Mouse (Mus musculus) limb, embryonic 12.5 days (tissue): Measurements from ENCODE around the gene She. TPM values are rescaled to one million over a fixed set of nuclear protein-coding genes. Genes with fewer than 3 reads are reported as not detected.

Experiments used
- ATAC-seq: fragments of 200-750 bp; cut with Nextera tagmentation; 2 replicates; pipeline ENCODE4 v1.8.0; 2017; ENCODE audit warnings: low read depth, moderate TSS enrichment; ENCODE audit not compliant: insufficient number of reproducible peaks, insufficient read depth, low FRiP score, low TSS enrichment
- H3K27ac ChIP-seq: fragments of 300-500 bp; sonication (generic); 2 replicates; pipeline ENCODE4 v1.5.1; 2016; ENCODE audit warnings: mild to moderate bottlenecking, moderate library complexity
- H3K27me3 ChIP-seq: fragments of 300-500 bp; sonication (generic); 2 replicates; pipeline ENCODE4 v1.6.1; 2016; ENCODE audit warnings: mild to moderate bottlenecking, moderate library complexity
- H3K36me3 ChIP-seq: fragments of 300-500 bp; sonication (generic); 2 replicates; pipeline ENCODE4 v1.6.1; 2016; ENCODE audit warnings: mild to moderate bottlenecking, moderate library complexity
- H3K4me1 ChIP-seq: fragments of 300-500 bp; sonication (generic); replicated peaks from 2 replicates; pipeline ENCODE4 v1.6.1; 2016
- H3K4me2 ChIP-seq: fragments of 300-500 bp; sonication (generic); 2 replicates; pipeline ENCODE4 v1.6.1; 2016; ENCODE audit warnings: mild to moderate bottlenecking, moderate library complexity
- H3K4me3 ChIP-seq: fragments of 300-500 bp; sonication (generic); replicated peaks from 2 replicates; pipeline ENCODE4 v1.5.1; 2016; ENCODE audit warnings: mild to moderate bottlenecking
- H3K9ac ChIP-seq: fragments of 300-500 bp; sonication (generic); replicated peaks from 2 replicates; pipeline ENCODE4 v1.6.1; 2016; ENCODE audit warnings: mild to moderate bottlenecking, moderate library complexity
- H3K9me3 ChIP-seq: fragments of 300-500 bp; sonication (generic); 2 replicates; pipeline ENCODE4 v1.6.1; 2016; ENCODE audit warnings: mild to moderate bottlenecking, moderate library complexity
- WGBS: fragments of 180-500 bp; shearing (Covaris S2); methylation state at CpG from one replicate; pipeline ENCODE4 v1.1.7; 2016; 5-methylcytosine and 5-hydroxymethylcytosine counted together
- polyA plus RNA-seq: library from polyadenylated mRNA; unstranded; fragments of >200 nt; fragmentation: Nextera tagmentation; extraction: Ambion mirVana; gene quantifications from 2 replicates; pipeline ENCODE4 v1.2.1, GENCODE M21; 2016

The She gene
- polyA plus RNA-seq, 1 experiment from 2014 or later = 3.5 TPM

- H3K27ac ChIP-seq = no peak overlapping the region
- no peak for ATAC-seq
- H3K9me3 ChIP-seq = no peaks in the 10 kb centered on the region
- WGBS = 73% methylated on average over 3 of the region's 3 CpGs
- H3K4me1 ChIP-seq = no peaks in the 10 kb centered on the region
- H3K4me2 ChIP-seq = no peak overlapping the region
- no peak overlapping the region for H3K4me3 ChIP-seq
- no peaks in the 10 kb centered on the region for H3K36me3 ChIP-seq
- no peak overlapping the region for H3K9ac ChIP-seq
- H3K27me3 ChIP-seq = no peaks in the 10 kb centered on the region; the same call in 1 of the 2 replicates
Measured at GRCm38 (mm10) chr3:89818605-89819004, 12.6 kb upstream of the She start.

GRCm38 (mm10) chr3:89819897-89820296 is 11.3 kb upstream of the She start:
- H3K9me3 ChIP-seq = no peaks in the 10 kb centered on the region
- no peak overlapping the region for H3K27ac ChIP-seq
- H3K4me3 ChIP-seq = no peak overlapping the region
- no peaks in the 10 kb centered on the region for H3K4me1 ChIP-seq
- WGBS = 69% methylated on average over 7 of the region's 7 CpGs
- H3K4me2 ChIP-seq = no peak overlapping the region
- ATAC-seq = no peak
- H3K36me3 ChIP-seq = no peaks in the 10 kb centered on the region
- H3K27me3 ChIP-seq = no peaks in the 10 kb centered on the region; the same call in 1 of the 2 replicates
- no peak overlapping the region for H3K9ac ChIP-seq

- Histone ChIP-seq H3K27me3 (no peaks in the 10 kb centered on the region; the same call in 1 of the 2 replicates), H3K9me3 (no peaks in the 10 kb centered on the region), H3K27ac (no peak overlapping the region), H3K4me1 (no peaks in the 10 kb centered on the region), H3K4me2 (no peak overlapping the region), H3K4me3 (no peak overlapping the region), H3K9ac (no peak overlapping the region), H3K36me3 (no peaks in the 10 kb centered on the region)
- ATAC-seq = no peak
- 87% methylated on average over 12 of the region's 12 CpGs for WGBS
Measured at GRCm38 (mm10) chr3:89820311-89821095, 10.7 kb upstream of the She start.

- 85% methylated on average over 11 of the region's 11 CpGs for WGBS
- no peak for ATAC-seq
- H3K27ac ChIP-seq = no peak overlapping the region
- H3K9ac ChIP-seq = no peak overlapping the region
- no peaks in the 10 kb centered on the region for H3K36me3 ChIP-seq
- peaks cover 1% of the 10 kb centered on the region; the same call in 1 of the 2 replicates for H3K27me3 ChIP-seq
- H3K4me1 ChIP-seq = no peaks in the 10 kb centered on the region
- H3K4me2 ChIP-seq = no peak overlapping the region
- no peak overlapping the region for H3K4me3 ChIP-seq
- H3K9me3 ChIP-seq = no peaks in the 10 kb centered on the region
Measured at GRCm38 (mm10) chr3:89821096-89821513, 10.1 kb upstream of the She start.

GRCm38 (mm10) chr3:89821548-89822480 is 9.4 kb upstream of the She start:
- H3K27ac ChIP-seq = no peak overlapping the region
- 67% methylated on average over 10 of the region's 10 CpGs for whole genome bisulfite sequencing
- H3K4me1 ChIP-seq = no peaks in the 10 kb centered on the region
- H3K9me3 ChIP-seq = no peaks in the 10 kb centered on the region
- H3K4me3 ChIP-seq = no peak overlapping the region
- no peak overlapping the region for H3K9ac ChIP-seq
- no peak overlapping the region for H3K4me2 ChIP-seq
- no peak for ATAC-seq
- H3K27me3 ChIP-seq = peaks cover 4% of the 10 kb centered on the region; the same call in 1 of the 2 replicates
- no peaks in the 10 kb centered on the region for H3K36me3 ChIP-seq

- H3K36me3 ChIP-seq = no peaks in the 10 kb centered on the region
- peaks cover 15% of the 10 kb centered on the region for H3K27me3 ChIP-seq
- H3K9me3 ChIP-seq = peaks cover 5% of the 10 kb centered on the region; the same call in 1 of the 2 replicates
- H3K4me3 ChIP-seq = no peak overlapping the region
- no peaks in the 10 kb centered on the region for H3K4me1 ChIP-seq
- H3K27ac ChIP-seq = no peak overlapping the region
- 55% methylated on average over 2 of the region's 2 CpGs for WGBS
- no peak for ATAC-seq
- H3K4me2 ChIP-seq = no peak overlapping the region
- H3K9ac ChIP-seq = no peak overlapping the region
Measured at GRCm38 (mm10) chr3:89823594-89823993, 7.6 kb upstream of the She start.

GRCm38 (mm10) chr3:89826295-89826694 is 4.9 kb upstream of the She start:
- no peaks in the 10 kb centered on the region for H3K36me3 ChIP-seq
- H3K27me3 ChIP-seq = peaks cover 42% of the 10 kb centered on the region
- no peak overlapping the region for H3K4me2 ChIP-seq
- peaks cover 5% of the 10 kb centered on the region for H3K4me1 ChIP-seq
- H3K4me3 ChIP-seq = no peak overlapping the region
- H3K27ac ChIP-seq = no peak overlapping the region
- ATAC-seq = no peak
- H3K9me3 ChIP-seq = peaks cover 5% of the 10 kb centered on the region; the same call in 1 of the 2 replicates
- WGBS = 67% methylated on average over 3 of the region's 3 CpGs
- H3K9ac ChIP-seq = no peak overlapping the region

- no peak overlapping the region for H3K9ac ChIP-seq
- WGBS = 40% methylated on average over 8 of the region's 8 CpGs
- H3K4me3 ChIP-seq = no peak overlapping the region
- peaks cover 10% of the 10 kb centered on the region for H3K4me1 ChIP-seq
- no peak overlapping the region for H3K27ac ChIP-seq
- no peak overlapping the region for H3K4me2 ChIP-seq
- H3K36me3 ChIP-seq = no peaks in the 10 kb centered on the region
- peaks cover 47% of the 10 kb centered on the region for H3K27me3 ChIP-seq
- no peak for ATAC-seq
- no peaks in the 10 kb centered on the region for H3K9me3 ChIP-seq
Measured at GRCm38 (mm10) chr3:89835362-89835761, 4.2 kb downstream of the She start.

GRCm38 (mm10) chr3:89842258-89842657 is 11.1 kb downstream of the She start:
- no peak overlapping the region for H3K4me3 ChIP-seq
- 69% methylated on average over 4 of the region's 4 CpGs for WGBS
- H3K4me1 ChIP-seq = no peaks in the 10 kb centered on the region
- no peak overlapping the region for H3K27ac ChIP-seq
- H3K4me2 ChIP-seq = no peak overlapping the region
- ATAC-seq = no peak
- no peak overlapping the region for H3K9ac ChIP-seq
- H3K9me3 ChIP-seq = 0 out of 2 replicates have a peak, but pooled peaks cover 5% of the 10 kb centered on the region
- H3K36me3 ChIP-seq = no peaks in the 10 kb centered on the region
- no peaks in the 10 kb centered on the region for H3K27me3 ChIP-seq

- WGBS = 67% methylated on average over 9 of the region's 9 CpGs
- Histone ChIP-seq H3K9ac (no peak overlapping the region), H3K27me3 (no peaks in the 10 kb centered on the region), H3K4me2 (no peak overlapping the region), H3K9me3 (0 out of 2 replicates have a peak, but pooled peaks cover 5% of the 10 kb centered on the region), H3K36me3 (no peaks in the 10 kb centered on the region), H3K4me1 (no peaks in the 10 kb centered on the region), H3K27ac (no peak overlapping the region), H3K4me3 (no peak overlapping the region)
- no peak for ATAC-seq
Measured at GRCm38 (mm10) chr3:89843148-89843547, 12.0 kb downstream of the She start.

- Histone ChIP-seq H3K4me2 (no peak overlapping the region), H3K27me3 (no peaks in the 10 kb centered on the region), H3K27ac (no peak overlapping the region), H3K4me1 (no peaks in the 10 kb centered on the region), H3K36me3 (no peaks in the 10 kb centered on the region), H3K9ac (no peak overlapping the region), H3K4me3 (no peak overlapping the region), H3K9me3 (0 out of 2 replicates have a peak, but pooled peaks cover 5% of the 10 kb centered on the region)
- WGBS = 77% methylated on average over 9 of the region's 9 CpGs
- ATAC-seq = no peak
Measured at GRCm38 (mm10) chr3:89845814-89846213, 14.6 kb downstream of the She start.
